Mouse (Mus musculus): Measurements from ENCODE around the gene Lypd9.

GRCm38 (mm10) chr11:58408066-58408465, 44.7 kb downstream of the Lypd9 start:
- TF ChIP-seq CTCF (IDR thresholded peaks at IDR 0.05; ENCODE audit: control insufficient read depth, insufficient read depth, insufficient read length) (no peak), MYOD1 (IDR thresholded peaks at IDR 0.05; ENCODE audit: control insufficient read depth, insufficient read length, low read depth) (no peak), USF1 (IDR thresholded peaks at IDR 0.05; ENCODE audit: low read depth) (no peak), FOSL1 (IDR thresholded peaks at IDR 0.05; ENCODE audit: insufficient read depth, low read length, poor library complexity, severe bottlenecking) (no peak), CEBPB (IDR thresholded peaks at IDR 0.05; ENCODE audit: low read depth) (no peak), MYOG (IDR thresholded peaks at IDR 0.05; ENCODE audit: control insufficient read depth, extremely low read depth, insufficient read length) (no peak), MAX (IDR thresholded peaks at IDR 0.05) (no peak)

Data from C2C12 (cell line).